Mouse (Mus musculus) hindlimb bud, embryonic 11.5 days (tissue): ENCODE measurements around the gene Ndufb4.
"Not testable (repeated sequence)": the region's sequence is repeated elsewhere in the genome, so short reads cannot be mapped to it uniquely, and the experiment has no call there.

Experiments used
- DNase-seq: peaks from one replicate; pipeline ENCODE4 v3.0.0-alpha.2; 2012; ENCODE audit warnings: low read depth, low spot score; ENCODE audit errors: extremely low spot score

Ndufb4 gene

DNA sequence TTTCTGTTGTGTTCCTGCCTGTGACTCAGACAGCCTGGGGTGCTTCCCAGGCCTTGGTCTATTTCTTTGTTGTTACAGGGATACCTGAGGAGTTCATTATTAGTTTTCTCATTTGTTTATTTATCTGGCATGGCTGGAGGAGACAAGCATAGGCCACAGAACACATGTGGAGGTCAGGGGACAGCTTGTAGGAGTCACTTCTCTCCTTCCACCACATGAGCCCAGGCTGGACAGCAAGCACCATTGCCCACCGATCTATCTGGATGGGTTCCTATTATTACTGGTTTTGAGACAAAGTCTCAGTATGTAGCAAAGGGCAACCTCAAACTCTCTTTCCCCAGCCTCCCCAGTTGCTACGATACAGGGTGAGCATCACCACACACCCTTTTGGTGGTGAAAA lies 26.0 kb upstream of the Ndufb4 start:
- DNase-seq = no peak

DNA sequence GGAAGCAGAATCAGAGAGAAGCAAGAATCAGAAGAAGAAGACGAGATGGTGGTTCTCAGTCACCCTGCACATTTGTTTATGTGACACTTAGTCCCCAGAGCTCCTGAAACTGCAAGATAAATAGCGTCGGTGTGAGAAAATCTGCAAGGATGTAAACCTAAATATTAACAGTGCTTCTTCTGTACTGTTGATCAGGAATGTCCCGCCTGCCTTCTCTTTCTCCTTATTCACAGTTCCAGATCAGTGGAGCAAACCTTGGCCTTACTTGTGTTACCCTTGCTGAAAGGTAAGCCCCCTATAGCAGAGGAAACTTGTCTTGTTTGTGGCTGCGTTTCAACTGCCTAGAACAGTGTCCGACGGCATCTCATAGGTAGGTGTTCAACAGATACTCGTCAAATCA lies 23.3 kb upstream of the Ndufb4 start:
- DNase-seq = no peak

DNA sequence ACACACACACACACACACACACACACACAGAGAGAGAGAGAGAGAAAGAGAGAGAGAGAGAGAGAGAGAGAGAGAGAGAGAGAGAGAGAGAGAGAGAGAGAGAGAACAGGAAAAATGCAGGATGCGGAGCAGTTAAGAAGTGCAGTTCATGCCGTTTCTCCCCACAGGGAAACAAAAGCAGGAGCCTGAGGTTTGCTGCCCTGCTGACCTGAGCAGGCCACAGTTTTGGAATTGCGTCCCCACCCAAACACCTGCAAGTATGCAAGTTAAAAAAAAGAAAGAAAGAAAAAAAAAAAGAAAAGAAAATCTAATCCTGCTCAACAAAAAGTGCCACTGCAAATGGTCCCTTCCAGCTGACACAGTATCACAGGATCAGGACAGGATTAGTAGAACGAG lies 22.4 kb upstream of the Ndufb4 start:
- no peak for DNase-seq

DNA sequence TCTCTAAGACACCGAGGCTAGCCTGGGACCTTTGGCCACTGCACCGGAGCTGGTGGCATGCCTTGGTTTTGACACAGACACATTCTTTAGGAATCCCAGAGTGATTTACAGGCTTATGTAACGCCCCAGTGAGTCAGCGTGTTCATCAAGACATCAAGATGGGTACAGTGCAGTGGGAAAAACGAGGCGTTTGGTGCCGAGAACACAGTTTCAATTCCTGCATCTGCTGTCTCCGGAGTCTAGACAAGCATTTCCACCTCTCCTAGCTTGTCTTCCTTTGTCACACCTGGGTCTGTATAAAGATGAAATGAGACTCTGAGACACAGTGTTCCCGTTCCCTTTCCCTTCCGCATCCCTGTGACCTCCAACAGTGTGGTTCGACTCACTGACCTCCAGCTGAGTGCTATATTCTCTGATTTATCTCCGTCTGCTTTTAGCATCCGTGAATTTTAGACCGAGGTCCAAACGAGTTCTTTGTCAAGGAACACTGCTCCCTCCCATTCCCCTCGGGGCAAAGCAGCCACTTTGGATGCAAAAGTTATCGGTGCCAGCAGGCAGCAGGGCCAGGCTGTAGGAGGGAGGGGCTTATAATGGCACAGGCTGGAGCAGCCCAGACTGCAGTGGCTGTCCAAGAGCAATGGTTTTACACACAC lies 21.9 kb upstream of the Ndufb4 start:
- DNase-seq = no peak

DNA sequence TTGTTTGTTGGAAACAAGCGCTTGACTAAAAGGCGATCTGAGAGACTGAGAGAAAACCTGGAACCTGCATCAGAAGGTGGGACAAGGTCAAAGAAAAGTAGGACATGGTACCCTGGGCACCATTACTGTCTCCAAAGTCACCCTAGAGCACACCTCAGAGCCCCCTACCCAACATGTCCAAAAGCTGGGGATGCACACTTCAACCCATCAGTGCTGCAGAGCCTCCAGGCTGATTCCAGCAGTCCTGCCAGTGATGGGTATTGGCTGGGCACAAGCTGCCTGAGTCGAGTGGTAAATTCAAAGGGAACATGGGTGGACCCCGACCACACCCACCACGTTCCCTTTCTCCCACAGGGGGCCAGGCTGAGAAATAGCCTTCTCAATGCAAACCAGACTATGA lies 21.1 kb upstream of the Ndufb4 start:
- DNase-seq = no peak

GRCm38 (mm10) chr16:37670666-37671283 lies 16.5 kb upstream of the Ndufb4 start:
- DNase-seq = no peak

DNA sequence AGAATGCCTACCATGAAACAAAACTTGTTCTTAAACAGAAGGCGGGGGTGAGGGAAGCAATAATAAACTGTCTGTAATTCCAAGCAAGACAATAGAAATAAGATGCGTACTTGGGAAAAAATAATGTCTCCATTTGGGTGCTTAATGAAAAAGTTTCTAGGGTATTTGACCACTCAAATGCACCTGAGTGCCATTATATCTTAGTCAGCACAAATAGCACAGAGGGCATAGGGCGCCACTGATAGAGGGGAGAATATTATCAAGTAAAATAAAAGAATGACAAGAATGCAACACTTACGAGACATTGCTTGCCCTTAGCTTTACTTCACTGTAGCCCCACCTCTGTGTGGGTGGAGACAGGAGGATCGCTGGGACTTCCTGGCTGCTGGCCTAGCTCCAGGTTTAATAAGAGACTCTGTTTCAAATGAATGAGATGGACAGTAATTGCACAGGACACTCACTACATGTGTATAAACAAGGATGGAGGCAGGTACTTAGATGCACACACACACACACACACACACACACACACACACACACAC lies 11.2 kb upstream of the Ndufb4 start:
- no peak for DNase-seq

DNA sequence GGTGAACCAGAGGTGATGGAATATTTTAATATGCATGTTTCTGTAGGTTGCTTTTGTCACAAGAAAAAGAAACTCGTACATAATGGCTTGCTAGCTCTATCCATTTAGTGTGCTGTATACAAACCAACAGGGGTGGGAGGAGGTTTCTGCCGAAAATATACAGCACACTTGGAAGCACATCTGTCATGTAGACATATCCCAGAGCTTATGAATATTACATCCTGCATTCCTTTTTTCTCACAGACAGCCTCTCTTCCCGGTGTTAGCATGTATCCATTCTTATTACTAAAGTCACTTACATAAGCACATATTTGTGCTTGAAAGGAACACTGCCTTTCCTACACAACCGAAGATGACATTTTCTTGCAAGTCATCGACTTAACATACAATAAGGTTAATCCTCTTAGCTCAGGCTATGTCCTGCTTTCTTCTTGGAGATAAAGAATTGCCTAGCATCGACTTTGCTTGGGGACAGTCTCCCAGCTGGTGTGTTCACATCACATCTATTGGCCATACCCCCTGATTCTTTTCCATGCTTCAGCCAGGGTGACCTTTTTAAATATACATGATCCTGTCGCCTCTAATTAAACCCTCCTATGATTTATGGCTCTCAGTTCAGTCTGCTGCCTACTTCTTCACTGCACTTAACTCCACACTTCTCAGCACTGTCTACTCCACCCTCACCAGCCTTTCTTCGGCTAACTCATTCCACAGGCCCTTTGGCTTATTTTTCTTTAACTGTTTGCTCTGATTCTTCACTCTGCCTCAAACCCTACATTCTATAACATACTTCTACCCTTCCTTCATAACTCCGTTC lies 9.6 kb upstream of the Ndufb4 start:
- no peak for DNase-seq

- DNase-seq = no peak
Observed at GRCm38 (mm10) chr16:37656796-37657195, 2.5 kb upstream of the Ndufb4 start.

DNA sequence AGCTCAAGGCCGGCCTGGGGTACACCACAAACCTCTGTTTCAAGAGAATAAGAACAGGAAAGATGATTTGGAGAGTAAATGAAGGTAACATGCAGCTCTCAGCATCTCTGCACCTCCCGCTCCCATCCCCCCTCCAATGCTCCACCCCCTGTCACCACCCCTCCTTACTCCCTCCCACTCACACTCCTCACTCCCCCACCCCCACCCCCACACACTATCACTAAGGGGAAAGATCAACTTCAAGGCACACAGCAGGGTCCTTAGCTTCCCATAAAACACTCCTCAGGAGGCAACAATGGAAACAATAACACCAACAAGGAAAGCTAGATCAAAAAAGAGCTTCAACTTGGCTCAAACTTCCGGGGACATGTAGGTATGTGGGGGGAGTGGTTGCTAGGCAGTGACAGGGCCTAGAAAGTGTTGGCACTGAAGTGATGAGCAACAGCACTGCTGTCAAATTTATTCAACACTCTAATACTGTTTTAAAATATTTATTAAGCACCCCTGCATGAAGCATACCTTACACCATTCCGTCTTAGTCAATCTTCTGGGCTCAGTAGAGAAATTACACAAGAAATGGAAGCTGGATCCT lies 1.6 kb upstream of the Ndufb4 start:
- no peak for DNase-seq

DNA sequence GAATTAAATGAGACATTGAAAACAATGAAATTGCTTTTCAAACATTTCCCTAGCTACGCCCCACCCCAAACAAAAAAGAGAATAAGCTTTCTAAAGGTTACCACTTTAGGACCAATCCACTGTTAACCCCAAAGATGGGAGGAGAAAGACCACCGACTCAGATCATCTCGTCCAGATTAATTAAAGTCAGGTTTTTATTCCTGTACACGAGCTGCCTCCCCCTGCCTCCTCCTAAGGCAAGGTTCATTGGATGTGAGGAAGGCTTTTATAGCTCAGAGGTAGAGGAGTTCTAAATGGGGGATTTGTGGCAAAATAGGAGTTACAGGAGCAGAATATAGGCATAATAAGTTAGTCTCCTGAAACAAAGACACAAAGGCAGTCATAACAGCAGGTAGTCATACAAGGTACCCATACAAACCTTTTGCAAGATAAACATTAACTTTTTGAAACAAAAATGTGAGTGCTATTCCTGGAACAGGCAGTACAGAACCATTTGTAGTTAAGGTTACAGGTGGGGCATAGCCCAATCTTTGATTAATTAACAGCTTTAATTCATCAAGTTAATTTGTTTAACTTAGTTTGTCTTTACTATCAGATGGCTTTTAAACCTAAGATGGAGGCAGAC lies 690 bp upstream of the Ndufb4 start:
- no peak for DNase-seq

- DNase-seq = no peak
Observed at GRCm38 (mm10) chr16:37653058-37653457, 1.2 kb downstream of the Ndufb4 start.

GRCm38 (mm10) chr16:37652654-37653053 lies 1.6 kb downstream of the Ndufb4 start:
- no peak for DNase-seq

- DNase-seq = no peak
Observed at GRCm38 (mm10) chr16:37651467-37651866, 2.8 kb downstream of the Ndufb4 start.

DNA sequence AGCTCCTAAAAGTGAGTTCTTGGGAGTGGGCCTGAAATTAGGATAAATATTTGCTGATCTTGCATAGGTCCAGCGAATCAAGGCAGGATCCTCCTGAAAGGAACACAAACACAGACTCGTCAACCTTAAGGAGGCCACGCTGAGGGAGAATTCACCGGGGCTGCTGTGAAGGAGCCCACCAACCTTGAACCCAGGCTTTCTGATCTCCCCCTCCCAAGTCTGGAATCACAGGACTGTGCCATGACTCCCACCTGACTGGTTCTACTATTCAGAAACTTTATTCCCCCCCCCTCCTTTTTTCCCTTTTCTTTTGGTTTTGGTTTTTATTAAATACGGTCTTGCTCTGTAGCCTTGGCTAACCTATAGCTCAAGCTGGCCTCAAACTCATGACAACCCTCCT lies 5.2 kb downstream of the Ndufb4 start:
- DNase-seq = no peak

DNA sequence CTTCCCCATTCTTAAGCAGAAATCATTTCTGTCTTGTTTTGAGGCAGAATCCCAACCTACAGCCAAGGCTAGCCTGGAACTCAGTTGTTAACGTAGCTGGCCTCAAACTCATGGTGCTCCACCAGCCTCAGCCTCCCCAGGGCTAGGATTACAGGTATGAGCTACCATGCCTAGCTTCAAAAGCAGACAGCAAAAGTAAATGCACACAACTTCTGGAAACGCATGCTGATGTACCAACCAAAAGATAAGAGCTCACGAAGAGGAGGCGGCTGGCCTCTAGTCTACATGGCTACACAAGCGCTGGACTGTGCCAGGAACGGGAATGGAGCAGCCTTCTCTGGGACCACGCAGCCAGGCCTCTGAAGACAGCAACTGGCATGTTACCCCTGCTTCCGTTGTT lies 6.3 kb downstream of the Ndufb4 start:
- DNase-seq = no peak

GRCm38 (mm10) chr16:37647067-37647466 lies 7.2 kb downstream of the Ndufb4 start:
- no peak for DNase-seq

DNA sequence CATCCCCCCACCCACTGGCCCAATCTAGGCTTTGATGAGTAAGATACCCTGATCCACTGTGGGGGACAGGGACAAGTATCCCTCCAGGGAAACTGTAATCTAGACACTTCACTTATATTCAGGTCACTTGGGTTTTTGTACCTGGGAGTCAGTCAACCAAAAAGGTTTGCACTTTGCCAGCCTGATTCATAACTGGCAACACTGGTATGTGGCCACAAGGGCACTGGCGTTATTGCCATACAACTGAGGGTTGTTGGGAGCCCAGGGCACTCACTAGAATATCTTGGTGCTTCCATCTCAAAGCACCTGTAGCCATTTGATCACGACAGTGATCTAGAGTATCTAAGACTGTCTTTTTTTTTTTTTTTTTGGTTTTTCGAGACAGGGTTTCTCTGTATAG lies 8.5 kb downstream of the Ndufb4 start:
- no peak for DNase-seq

GRCm38 (mm10) chr16:37645211-37645610 lies 9.0 kb downstream of the Ndufb4 start:
- no peak for DNase-seq

- no peak for DNase-seq
Observed at GRCm38 (mm10) chr16:37644486-37644885, 9.8 kb downstream of the Ndufb4 start.

- not testable (repeated sequence) for DNase-seq
Observed at GRCm38 (mm10) chr16:37640522-37640921, 13.7 kb downstream of the Ndufb4 start.
